Mouse (Mus musculus) fat pad, adult 2 months (tissue): ENCODE measurements at regions not wholly inside any gene's neighbourhood (a gene's known extent, or its start where the extent isn't known, plus 50 kb on each side); places are given as distances from the start of the nearest gene placed in this dataset.

Source experiments
- DNase-seq: peaks from one replicate; pipeline ENCODE4 v3.0.0-alpha.2; 2011; ENCODE audit warnings: low read depth, low spot score; ENCODE audit errors: extremely low read depth

DNA sequence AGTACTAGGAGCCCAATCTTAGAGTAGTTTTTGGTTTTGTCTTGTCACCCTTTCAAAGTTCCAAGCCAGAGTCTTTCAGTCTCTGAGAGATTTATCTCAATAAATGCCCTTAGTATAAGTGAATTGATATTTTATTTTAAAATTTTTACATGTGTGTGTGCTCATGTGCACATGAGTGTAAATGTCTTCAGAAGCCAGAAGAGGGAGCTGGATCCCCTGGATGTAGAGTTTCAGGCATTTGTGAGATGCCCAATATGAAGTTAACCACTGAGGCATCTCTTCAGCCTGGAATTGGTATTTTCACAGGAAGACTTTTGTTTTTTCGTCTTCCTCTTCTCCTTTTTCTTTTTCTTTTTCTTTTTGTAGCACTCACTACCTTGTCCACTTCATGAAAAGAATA is 262.3 kb upstream of the Eif4g2 start:
- DNase-seq: no peak

DNA sequence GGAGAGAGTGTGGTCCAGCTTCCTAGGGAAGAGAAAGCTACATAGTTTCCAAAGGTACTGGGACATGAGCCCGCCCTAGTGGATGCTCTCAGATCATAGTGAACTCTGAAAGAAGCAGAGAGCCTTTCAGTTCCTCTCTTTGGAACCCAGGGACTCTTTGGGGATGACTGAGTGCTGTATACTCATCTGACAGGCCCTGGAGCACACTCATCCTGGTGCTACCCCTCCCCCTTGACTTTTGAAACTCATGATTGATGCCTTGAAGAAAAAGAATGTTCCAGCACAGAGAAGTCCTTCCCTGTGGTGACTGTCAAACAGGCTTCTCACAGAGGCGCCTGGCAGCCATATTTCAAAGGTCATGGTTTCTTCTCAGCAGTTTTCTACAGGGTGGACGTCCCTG is 254.2 kb upstream of the Eif4g2 start:
- DNase-seq: no peak

- no peak for DNase-seq
Observed at GRCm38 (mm10) chr7:111322901-111323300, 240.1 kb upstream of the Eif4g2 start.

- DNase-seq: no peak
Observed at GRCm38 (mm10) chr7:111319917-111320316, 237.1 kb upstream of the Eif4g2 start.

DNA sequence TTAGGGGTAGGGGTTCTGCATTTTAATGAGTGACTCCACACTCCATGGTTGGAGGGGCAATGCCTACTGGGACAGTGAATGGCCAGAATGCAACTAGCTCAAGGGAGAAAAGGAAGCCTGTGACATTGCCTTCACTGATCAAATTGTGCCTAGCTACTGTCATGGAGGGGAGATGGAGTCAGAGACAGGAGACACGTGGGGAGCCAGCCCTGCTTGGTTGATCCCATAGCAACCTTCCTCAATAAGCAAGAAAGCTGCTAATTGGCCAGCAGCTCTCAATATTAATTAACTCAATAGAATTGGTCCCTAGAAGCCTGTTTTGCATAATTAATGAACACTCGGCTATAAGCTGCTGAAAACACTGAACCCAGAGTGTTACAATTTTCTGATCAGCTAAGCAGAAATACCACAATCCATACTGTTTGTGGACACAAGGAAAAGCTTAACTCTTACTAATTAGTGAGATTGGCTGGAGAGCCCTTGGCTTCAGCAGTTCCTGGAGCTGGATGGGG is 233.7 kb upstream of the Eif4g2 start:
- DNase-seq: no peak

- DNase-seq: no peak
Observed at GRCm38 (mm10) chr7:111313921-111314320, 231.1 kb upstream of the Eif4g2 start.

DNA sequence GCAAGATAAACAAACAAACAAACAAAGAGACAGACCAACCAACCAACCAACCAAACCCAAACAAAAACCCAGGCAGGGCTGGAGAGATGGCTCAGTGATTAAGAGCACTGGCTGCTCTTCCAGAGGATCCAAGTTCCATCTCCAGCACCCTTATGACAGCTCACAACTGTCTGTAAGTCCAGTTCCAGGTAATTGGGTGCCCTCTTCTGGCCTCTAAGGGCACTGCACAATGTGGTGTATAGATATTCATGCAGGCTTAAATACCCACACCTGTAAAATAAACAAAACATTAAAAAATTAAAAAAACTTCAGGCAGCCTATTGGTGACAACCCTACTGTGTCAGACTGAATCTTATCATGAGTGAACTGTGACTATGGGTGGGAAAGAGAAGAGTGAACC is 222.4 kb upstream of the Eif4g2 start:
- DNase-seq: no peak

GRCm38 (mm10) chr7:111301791-111302488 is 219.1 kb upstream of the Eif4g2 start:
- no peak for DNase-seq

- DNase-seq: no peak
Observed at GRCm38 (mm10) chr7:111297174-111297902, 214.5 kb upstream of the Eif4g2 start.

DNA sequence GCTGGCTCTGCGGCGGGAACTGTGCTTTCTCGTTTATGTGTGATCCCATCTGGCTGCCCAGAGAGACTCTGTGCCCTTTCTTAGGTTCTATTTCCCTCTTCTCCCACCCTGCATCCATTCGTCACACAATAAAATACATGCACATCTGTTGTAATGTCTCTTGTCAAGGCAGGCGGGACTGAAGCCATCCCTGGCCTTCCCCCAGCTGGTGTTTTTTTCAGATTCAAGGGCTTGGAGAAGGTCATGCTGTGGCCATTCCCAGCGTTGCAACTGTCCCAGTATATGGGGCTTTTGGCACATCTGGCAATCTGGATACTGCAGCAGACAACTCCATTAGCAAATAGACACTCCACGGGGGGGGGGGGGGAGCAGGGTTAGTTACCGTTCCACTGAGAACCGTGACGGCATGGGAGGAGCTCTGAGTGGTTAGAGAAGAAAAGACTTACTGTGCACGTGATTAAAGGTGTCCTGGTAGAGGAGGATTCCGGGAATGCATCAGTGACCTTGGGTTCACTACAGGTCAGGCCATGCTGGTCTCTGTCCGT is 200.7 kb upstream of the Eif4g2 start:
- DNase-seq: no peak

- no peak for DNase-seq
Observed at GRCm38 (mm10) chr7:111282314-111282713, 199.5 kb upstream of the Eif4g2 start.

DNA sequence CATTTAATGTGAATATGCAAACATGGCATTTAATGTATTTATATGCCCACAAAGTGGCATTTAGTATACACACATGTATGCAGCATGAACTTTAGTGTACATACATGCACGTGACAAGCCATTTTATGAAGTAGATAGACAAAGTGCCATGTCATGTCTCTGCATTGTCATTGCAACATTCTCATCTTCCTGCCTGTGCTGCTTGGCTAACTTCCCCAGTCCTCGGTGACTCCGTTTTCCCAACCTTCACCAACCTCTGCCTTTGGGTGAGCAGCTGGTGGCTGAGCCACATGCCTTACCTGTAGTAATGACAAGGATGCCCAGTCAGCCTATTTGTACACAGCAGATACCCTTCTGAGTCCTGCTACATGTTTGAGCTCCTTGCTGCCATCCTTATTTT is 194.9 kb upstream of the Eif4g2 start:
- DNase-seq: no peak

DNA sequence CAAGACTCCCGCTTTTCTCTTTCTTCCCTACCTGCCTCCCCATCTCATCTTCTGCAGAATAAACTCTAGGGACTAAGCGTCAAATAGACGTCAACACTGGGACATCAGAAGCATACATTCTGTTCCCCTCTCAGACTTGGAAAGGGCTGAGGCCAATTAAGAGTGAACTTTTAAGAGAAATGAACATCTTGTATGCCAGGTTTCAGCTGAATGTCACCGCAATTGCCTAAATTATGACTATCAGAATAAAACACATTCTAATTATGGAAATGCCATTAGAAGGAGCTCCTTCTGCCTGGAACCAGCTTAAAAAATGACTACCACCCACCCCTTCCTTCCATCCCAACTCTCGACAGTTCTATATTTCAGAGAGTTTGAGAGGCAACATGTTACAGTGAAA is 191.0 kb upstream of the Eif4g2 start:
- DNase-seq: no peak

DNA sequence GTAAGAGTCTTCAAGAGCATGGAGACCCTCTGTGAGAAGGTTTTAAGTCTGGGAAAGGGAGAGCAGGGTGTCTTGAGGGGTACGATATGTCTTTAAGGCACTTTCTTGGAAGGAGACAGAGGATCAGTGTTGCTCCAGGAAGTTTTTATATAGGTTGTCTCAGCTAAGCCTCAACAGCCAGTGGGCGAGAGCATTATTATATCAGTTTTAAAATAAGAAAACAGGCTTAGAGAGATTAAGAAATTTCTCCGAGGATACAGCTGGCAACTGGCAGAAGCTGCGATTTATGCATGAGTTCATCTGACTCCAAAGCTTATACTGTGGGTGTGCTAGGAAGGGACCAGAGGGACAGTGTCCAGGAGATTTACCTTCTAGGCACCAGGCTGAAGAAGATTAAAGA is 188.0 kb upstream of the Eif4g2 start:
- DNase-seq: no peak

- DNase-seq: no peak
Observed at GRCm38 (mm10) chr7:111268197-111268596, 185.4 kb upstream of the Eif4g2 start.

- DNase-seq: no peak
Observed at GRCm38 (mm10) chr7:111263302-111263701, 180.5 kb upstream of the Eif4g2 start.

GRCm38 (mm10) chr7:111259630-111260574 is 177.1 kb upstream of the Eif4g2 start:
- peak; percentile 76 for DNase-seq

GRCm38 (mm10) chr7:111257842-111258241 is 175.0 kb upstream of the Eif4g2 start:
- no peak for DNase-seq

GRCm38 (mm10) chr7:111256199-111256598 is 173.4 kb upstream of the Eif4g2 start:
- no peak for DNase-seq

- no peak for DNase-seq
Observed at GRCm38 (mm10) chr7:111249606-111250005, 166.8 kb upstream of the Eif4g2 start.

- peak; percentile 80 for DNase-seq
Observed at GRCm38 (mm10) chr7:111245488-111245887, 162.7 kb upstream of the Eif4g2 start.
